Mouse (Mus musculus) cerebellum, adult 9-11 months (tissue): Measurements from ENCODE around the gene Tmem223.

ENCODE experiments used
- DNase-seq: peaks from one replicate; pipeline ENCODE4 v3.0.0; 2022

Tmem223 gene

GRCm38 (mm10) chr19:8747368-8747767, 23.4 kb upstream of the Tmem223 start:
- no peak for DNase-seq

- no peak for DNase-seq
Measured at GRCm38 (mm10) chr19:8755652-8756051, 15.1 kb upstream of the Tmem223 start.

GRCm38 (mm10) chr19:8756635-8757387, 14.0 kb upstream of the Tmem223 start, which contains the start of gene Nxf1:
Gene Nxf1 (plus strand): TSS chr19:8757073.
- DNase-seq = peak; percentile 89

- DNase-seq = no peak
Measured at GRCm38 (mm10) chr19:8757471-8757998, 13.3 kb upstream of the Tmem223 start.

- DNase-seq = no peak
Measured at GRCm38 (mm10) chr19:8758899-8759298, 11.9 kb upstream of the Tmem223 start.

GRCm38 (mm10) chr19:8760757-8761156, 10.0 kb upstream of the Tmem223 start:
- no peak for DNase-seq

GRCm38 (mm10) chr19:8763276-8763675, 7.5 kb upstream of the Tmem223 start:
- DNase-seq = no peak

GRCm38 (mm10) chr19:8765562-8765961, 5.2 kb upstream of the Tmem223 start:
- DNase-seq = no peak

GRCm38 (mm10) chr19:8772996-8773395, 2.2 kb downstream of the Tmem223 start:
- DNase-seq = no peak

- peak; percentile 38 for DNase-seq
Measured at GRCm38 (mm10) chr19:8773409-8773808, 2.6 kb downstream of the Tmem223 start.

- DNase-seq = peak; percentile 96
Measured at GRCm38 (mm10) chr19:8774086-8774835, 3.5 kb downstream of the Tmem223 start, which contains the start of gene Tmem179b. Gene Tmem179b (minus strand): TSS chr19:8774467.

- DNase-seq = no peak
Measured at GRCm38 (mm10) chr19:8774951-8775421, 4.2 kb downstream of the Tmem223 start.

- DNase-seq = peak; percentile 95
Measured at GRCm38 (mm10) chr19:8786008-8786781, 15.4 kb downstream of the Tmem223 start, which contains the start of gene Taf6l. Gene Taf6l (minus strand): TSS chr19:8786417.

- DNase-seq = no peak
Measured at GRCm38 (mm10) chr19:8788521-8788920, 17.7 kb downstream of the Tmem223 start.

- no peak for DNase-seq
Measured at GRCm38 (mm10) chr19:8789171-8789570, 18.4 kb downstream of the Tmem223 start.

GRCm38 (mm10) chr19:8790171-8790570, 19.4 kb downstream of the Tmem223 start:
- DNase-seq = no peak

GRCm38 (mm10) chr19:8798264-8798946, 27.6 kb downstream of the Tmem223 start, which contains the start of gene Polr2g:
Gene Polr2g (minus strand): TSS chr19:8798577.
- peak; percentile 92 for DNase-seq

- no peak for DNase-seq
Measured at GRCm38 (mm10) chr19:8798947-8799315, 28.1 kb downstream of the Tmem223 start.

- DNase-seq = peak; percentile 98
Measured at GRCm38 (mm10) chr19:8802130-8802821, 31.5 kb downstream of the Tmem223 start, which contains the start of gene Zbtb3. Gene Zbtb3 (plus strand): TSS chr19:8802555.

- no peak for DNase-seq
Measured at GRCm38 (mm10) chr19:8803204-8803780, 32.5 kb downstream of the Tmem223 start.
